Mouse (Mus musculus): ENCODE results near the gene Pla2g4d. TPM values are rescaled to one million over a fixed set of nuclear protein-coding genes. Genes with fewer than 3 reads are reported as not detected.
"Not testable (repeated sequence)": the region's sequence is repeated elsewhere in the genome, so short reads cannot be mapped to it uniquely, and the experiment has no call there.

Pla2g4d gene
- polyA plus RNA-seq, 1 experiment from 2014 or later: not detected

GRCm38 (mm10) chr2:120243995-120244394 lies 45.0 kb downstream of the Pla2g4d start:
- no peaks in the 10 kb centered on the region for H3K36me3 ChIP-seq (ENCODE audit: control insufficient read depth, insufficient read depth, low read length)
- no peaks in the 10 kb centered on the region for H3K9me3 ChIP-seq (ENCODE audit: control insufficient read depth, low read length)
- no peak overlapping the region for H3K4me2 ChIP-seq (ENCODE audit: low read depth, low read length)
- ATAC-seq: no peak
- no peak overlapping the region for H3K4me3 ChIP-seq (ENCODE audit: low read length)
- WGBS: 94% methylated on average over 2 of the region's 2 CpGs
- H3K9ac ChIP-seq (ENCODE audit: low read depth, low read length): no peak overlapping the region
- peaks cover 5% of the 10 kb centered on the region for H3K4me1 ChIP-seq (ENCODE audit: control insufficient read depth, insufficient read depth, low read length)
- no peak overlapping the region for H3K27ac ChIP-seq (ENCODE audit: low read length)
- H3K27me3 ChIP-seq (replicated peaks; ENCODE audit: control insufficient read depth, insufficient read depth, low read length): peaks cover 17% of the 10 kb centered on the region; the same call in 1 of the 2 replicates

- Histone ChIP-seq H3K4me3 (ENCODE audit: low read length) (no peak overlapping the region), H3K27me3 (replicated peaks; ENCODE audit: control insufficient read depth, insufficient read depth, low read length) (peaks cover 17% of the 10 kb centered on the region; the same call in 1 of the 2 replicates), H3K9me3 (ENCODE audit: control insufficient read depth, low read length) (no peaks in the 10 kb centered on the region), H3K4me2 (ENCODE audit: low read depth, low read length) (no peak overlapping the region), H3K9ac (ENCODE audit: low read depth, low read length) (no peak overlapping the region), H3K36me3 (ENCODE audit: control insufficient read depth, insufficient read depth, low read length) (no peaks in the 10 kb centered on the region), H3K27ac (ENCODE audit: low read length) (no peak overlapping the region), H3K4me1 (ENCODE audit: control insufficient read depth, insufficient read depth, low read length) (peaks cover 5% of the 10 kb centered on the region)
- ATAC-seq: no peak
- 77% methylated on average over 5 of the region's 5 CpGs for WGBS
These were observed 46.1 kb downstream of the Pla2g4d start for GRCm38 (mm10) chr2:120242791-120243467.

DNA sequence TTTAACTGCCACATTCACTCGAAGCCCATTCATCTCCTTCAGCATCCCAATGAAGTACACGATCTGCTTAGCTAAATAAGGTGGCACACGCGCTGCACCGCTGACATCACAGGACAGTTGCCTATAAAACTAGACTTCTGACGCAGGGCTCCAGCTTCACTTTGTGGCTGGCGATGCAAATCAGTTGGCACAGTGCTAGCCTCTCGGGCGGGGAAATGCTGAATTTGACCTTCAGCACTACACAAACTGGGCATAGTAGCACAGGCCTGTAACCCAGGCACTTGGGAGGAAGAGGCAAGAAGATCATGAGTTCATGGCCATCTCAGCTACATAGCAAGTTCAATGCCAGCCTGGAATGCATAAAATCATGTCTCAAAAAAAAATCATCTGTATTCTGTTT lies 50.3 kb downstream of the Pla2g4d start:
- H3K27ac ChIP-seq (ENCODE audit: low read length); ATAC-seq; H3K9ac ChIP-seq (ENCODE audit: low read depth, low read length); H3K4me3 ChIP-seq (ENCODE audit: low read length); H3K9me3 ChIP-seq (ENCODE audit: control insufficient read depth, low read length); H3K4me1 ChIP-seq (ENCODE audit: control insufficient read depth, insufficient read depth, low read length); H3K27me3 ChIP-seq (replicated peaks; ENCODE audit: control insufficient read depth, insufficient read depth, low read length); H3K4me2 ChIP-seq (ENCODE audit: low read depth, low read length); H3K36me3 ChIP-seq (ENCODE audit: control insufficient read depth, insufficient read depth, low read length): not testable (repeated sequence)
- 88% methylated on average over 8 of the region's 9 CpGs for WGBS

GRCm38 (mm10) chr2:120237784-120238183 lies 51.2 kb downstream of the Pla2g4d start:
- no peaks in the 10 kb centered on the region for H3K4me1 ChIP-seq (ENCODE audit: control insufficient read depth, insufficient read depth, low read length)
- H3K4me3 ChIP-seq (ENCODE audit: low read length): no peak overlapping the region
- H3K9me3 ChIP-seq (ENCODE audit: control insufficient read depth, low read length): no peaks in the 10 kb centered on the region
- WGBS: 71% methylated on average over 5 of the region's 5 CpGs
- H3K27ac ChIP-seq (ENCODE audit: low read length): no peak overlapping the region
- no peak for ATAC-seq
- H3K4me2 ChIP-seq (ENCODE audit: low read depth, low read length): no peak overlapping the region
- no peak overlapping the region for H3K9ac ChIP-seq (ENCODE audit: low read depth, low read length)
- no peaks in the 10 kb centered on the region for H3K27me3 ChIP-seq (replicated peaks; ENCODE audit: control insufficient read depth, insufficient read depth, low read length)
- H3K36me3 ChIP-seq (ENCODE audit: control insufficient read depth, insufficient read depth, low read length): no peaks in the 10 kb centered on the region

- Histone ChIP-seq H3K4me1 (ENCODE audit: control insufficient read depth, insufficient read depth, low read length) (peaks cover 4% of the 10 kb centered on the region; the same call in 1 of the 2 replicates), H3K4me3 (ENCODE audit: low read length) (no peak overlapping the region), H3K36me3 (ENCODE audit: control insufficient read depth, insufficient read depth, low read length) (no peaks in the 10 kb centered on the region), H3K27me3 (replicated peaks; ENCODE audit: control insufficient read depth, insufficient read depth, low read length) (no peaks in the 10 kb centered on the region), H3K9ac (ENCODE audit: low read depth, low read length) (no peak overlapping the region), H3K4me2 (ENCODE audit: low read depth, low read length) (no peak overlapping the region), H3K9me3 (ENCODE audit: control insufficient read depth, low read length) (no peaks in the 10 kb centered on the region), H3K27ac (ENCODE audit: low read length) (no peak overlapping the region)
- 74% methylated on average over 3 of the region's 3 CpGs for WGBS
- no peak for ATAC-seq
These were observed 52.9 kb downstream of the Pla2g4d start for GRCm38 (mm10) chr2:120235947-120236640.

DNA sequence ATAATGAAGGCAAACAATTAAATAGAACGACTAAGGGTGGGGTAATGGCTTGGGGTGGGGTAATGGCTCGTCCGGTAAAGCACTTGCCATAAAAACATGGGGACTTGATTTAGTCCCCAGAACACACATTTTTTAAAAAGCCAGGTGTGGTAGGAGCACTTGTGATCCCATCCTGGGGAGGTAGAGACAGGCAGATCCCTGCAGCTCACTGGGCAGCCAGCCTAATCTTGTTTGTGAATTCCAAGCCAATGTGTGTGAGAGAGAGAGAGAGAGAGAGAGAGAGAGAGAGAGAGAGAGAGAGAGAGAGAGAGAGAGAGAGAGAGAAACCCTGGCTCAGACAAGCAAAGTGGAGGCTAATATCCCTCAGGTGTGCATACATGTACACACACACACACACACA lies 53.6 kb downstream of the Pla2g4d start:
- Histone ChIP-seq H3K36me3 (ENCODE audit: control insufficient read depth, insufficient read depth, low read length) (no peaks in the 10 kb centered on the region), H3K9ac (ENCODE audit: low read depth, low read length) (no peak overlapping the region), H3K4me2 (ENCODE audit: low read depth, low read length) (no peak overlapping the region), H3K4me3 (ENCODE audit: low read length) (no peak overlapping the region), H3K4me1 (ENCODE audit: control insufficient read depth, insufficient read depth, low read length) (peaks cover 4% of the 10 kb centered on the region; the same call in 1 of the 2 replicates), H3K9me3 (ENCODE audit: control insufficient read depth, low read length) (no peaks in the 10 kb centered on the region), H3K27ac (ENCODE audit: low read length) (no peak overlapping the region), H3K27me3 (replicated peaks; ENCODE audit: control insufficient read depth, insufficient read depth, low read length) (no peaks in the 10 kb centered on the region)
- ATAC-seq: no peak
- 50% methylated on average over 3 of the region's 3 CpGs for WGBS

- no peak overlapping the region for H3K4me3 ChIP-seq (ENCODE audit: low read length)
- no peaks in the 10 kb centered on the region for H3K27me3 ChIP-seq (replicated peaks; ENCODE audit: control insufficient read depth, insufficient read depth, low read length)
- H3K36me3 ChIP-seq (ENCODE audit: control insufficient read depth, insufficient read depth, low read length): no peaks in the 10 kb centered on the region
- no peak overlapping the region for H3K9ac ChIP-seq (ENCODE audit: low read depth, low read length)
- ATAC-seq: peak; percentile 75
- H3K27ac ChIP-seq (ENCODE audit: low read length): no peak overlapping the region
- peaks cover 4% of the 10 kb centered on the region; the same call in 1 of the 2 replicates for H3K4me1 ChIP-seq (ENCODE audit: control insufficient read depth, insufficient read depth, low read length)
- H3K9me3 ChIP-seq (ENCODE audit: control insufficient read depth, low read length): no peaks in the 10 kb centered on the region
- WGBS: 49% methylated on average over 3 of the region's 3 CpGs
- no peak overlapping the region for H3K4me2 ChIP-seq (ENCODE audit: low read depth, low read length)
These were observed 57.4 kb downstream of the Pla2g4d start for GRCm38 (mm10) chr2:120231642-120232041.

Other genes with a start within 250 kb of the Pla2g4d start
- 46.0 and 51.7 TPM in 2 replicates for gene Ehd4, start 134.6 kb downstream of the Pla2g4d start, polyA plus RNA-seq (2015; fragmentation: Nextera tagmentation; extraction: Ambion mirVana)
- 0.02 TPM in 2 replicates for gene Pla2g4e, start 43.9 kb downstream of the Pla2g4d start, polyA plus RNA-seq (2015; fragmentation: Nextera tagmentation; extraction: Ambion mirVana)
- gene Pla2g4f, start 25.0 kb upstream of the Pla2g4d start, polyA plus RNA-seq (2015; fragmentation: Nextera tagmentation; extraction: Ambion mirVana): 0.64 and 0.70 TPM in 2 replicates
- 18.1 and 20.9 TPM in 2 replicates for gene Vps39, start 63.9 kb upstream of the Pla2g4d start, polyA plus RNA-seq (2015; fragmentation: Nextera tagmentation; extraction: Ambion mirVana)
- gene Ganc, start 114.7 kb upstream of the Pla2g4d start, polyA plus RNA-seq (2015; fragmentation: Nextera tagmentation; extraction: Ambion mirVana): 8.8 and 10.3 TPM in 2 replicates
- gene Tmem87a, start 114.9 kb upstream of the Pla2g4d start, polyA plus RNA-seq (2015; fragmentation: Nextera tagmentation; extraction: Ambion mirVana): 7.3 and 8.6 TPM in 2 replicates
- 0.77 and 0.92 TPM in 2 replicates for gene Capn3, start 166.8 kb upstream of the Pla2g4d start, polyA plus RNA-seq (2015; fragmentation: Nextera tagmentation; extraction: Ambion mirVana)